Mouse (Mus musculus) hindbrain, embryonic 11.5 days (tissue): ENCODE results near the gene Rasl2-9. TPM values are rescaled to one million over a fixed set of nuclear protein-coding genes. Genes with fewer than 3 reads are reported as not detected.

Experiments
- ATAC-seq: fragments of 200-750 bp; cut with Nextera tagmentation; 2 replicates; pipeline ENCODE4 v1.8.0; 2017; ENCODE audit warnings: mild to moderate bottlenecking, moderate TSS enrichment, moderate library complexity; ENCODE audit not compliant: low FRiP score
- DNase-seq: peaks from one replicate; pipeline ENCODE4 v3.0.0-alpha.2; 2015; ENCODE audit warnings: low spot score
- H3K27ac ChIP-seq: fragments of 300-500 bp; sonication (generic); 2 replicates; pipeline ENCODE4 v1.5.1; 2014; ENCODE audit warnings: mild to moderate bottlenecking, low read depth, low read length
- H3K27me3 ChIP-seq: fragments of 300-500 bp; sonication (generic); 2 replicates; pipeline ENCODE4 v1.6.1; 2014; ENCODE audit warnings: mild to moderate bottlenecking, low read length, moderate library complexity, mixed read lengths; ENCODE audit not compliant: control insufficient read depth, insufficient read depth
- H3K36me3 ChIP-seq: fragments of 300-500 bp; sonication (generic); 2 replicates; pipeline ENCODE4 v1.6.1; 2014; ENCODE audit warnings: mild to moderate bottlenecking, low read length, moderate library complexity, mixed read lengths; ENCODE audit not compliant: control insufficient read depth, insufficient read depth
- H3K4me1 ChIP-seq: fragments of 300-500 bp; sonication (generic); replicated peaks from 2 replicates; pipeline ENCODE4 v1.6.1; 2014; ENCODE audit warnings: low read length, mixed read lengths; ENCODE audit not compliant: control insufficient read depth, insufficient read depth
- H3K4me2 ChIP-seq: fragments of 300-500 bp; sonication (generic); replicated peaks from 2 replicates; pipeline ENCODE4 v1.6.1; 2014; ENCODE audit warnings: mild to moderate bottlenecking, low read depth, low read length
- H3K4me3 ChIP-seq: fragments of 300-500 bp; sonication (generic); 2 replicates; pipeline ENCODE4 v1.5.1; 2014; ENCODE audit warnings: low read depth, low read length
- H3K9ac ChIP-seq: fragments of 300-500 bp; sonication (generic); 2 replicates; pipeline ENCODE4 v1.6.1; 2014; ENCODE audit warnings: low read depth, low read length
- H3K9me3 ChIP-seq: fragments of 300-500 bp; sonication (generic); 2 replicates; pipeline ENCODE4 v1.6.1; 2016; ENCODE audit warnings: low read length; ENCODE audit not compliant: control insufficient read depth
- WGBS: fragments of 180-500 bp; shearing (Covaris S2); extraction: QIAGEN DNeasy Blood & Tissue Kit; methylation state at CpG from one replicate; pipeline ENCODE4 v1.1.7; 2014; 5-methylcytosine and 5-hydroxymethylcytosine counted together
- polyA plus RNA-seq: library from polyadenylated mRNA; unstranded; fragments of >200 nt; fragmentation: Nextera tagmentation; extraction: Ambion mirVana; gene quantifications from 2 replicates; pipeline ENCODE4 v1.2.1, GENCODE M21; 2014

Gene Rasl2-9
- polyA plus RNA-seq, 1 experiment from 2014 or later: 0.31 TPM

DNA sequence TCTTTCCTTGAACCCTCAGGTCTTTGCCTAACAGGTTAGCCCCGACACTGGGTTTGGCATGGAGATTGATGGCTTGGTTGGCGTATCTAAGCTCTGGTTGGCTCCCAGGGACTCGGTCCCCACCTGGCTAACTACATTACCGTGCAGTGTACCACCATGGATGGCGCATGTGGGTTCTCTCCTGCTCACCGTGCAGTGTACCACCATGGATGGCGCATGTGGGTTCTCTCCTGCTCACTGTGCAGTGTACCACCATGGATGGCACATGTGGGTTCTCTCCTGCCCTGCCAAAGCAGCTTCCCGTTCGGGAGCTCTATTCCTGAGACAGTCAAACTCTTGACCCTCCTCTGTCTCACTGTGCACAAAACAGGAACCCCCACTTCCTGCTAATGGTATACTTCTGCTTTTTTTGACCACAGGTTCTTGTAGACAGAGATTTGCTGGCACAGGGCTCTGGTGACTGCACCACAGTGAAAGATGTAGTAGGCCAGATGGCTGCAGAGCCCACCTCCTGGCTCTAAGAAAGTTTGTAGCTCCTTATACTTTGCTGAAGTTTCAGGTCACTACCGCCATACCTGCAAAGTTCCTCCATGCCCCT lies 24.6 kb downstream of the Rasl2-9 start:
- H3K36me3 ChIP-seq: peaks cover 11% of the 10 kb centered on the region; the same call in 1 of the 2 replicates
- H3K4me3 ChIP-seq: no peak overlapping the region
- 90% methylated on average over 10 of the region's 10 CpGs for WGBS
- H3K27me3 ChIP-seq: no peaks in the 10 kb centered on the region
- H3K4me1 ChIP-seq: no peaks in the 10 kb centered on the region
- no peak for ATAC-seq
- H3K9ac ChIP-seq: no peak overlapping the region
- H3K4me2 ChIP-seq: no peak overlapping the region
- H3K27ac ChIP-seq: no peak overlapping the region
- H3K9me3 ChIP-seq: no peaks in the 10 kb centered on the region
- DNase-seq: no peak

- Histone ChIP-seq H3K9me3 (no peaks in the 10 kb centered on the region), H3K4me1 (no peaks in the 10 kb centered on the region), H3K27ac (no peak overlapping the region), H3K9ac (no peak overlapping the region), H3K4me3 (no peak overlapping the region), H3K36me3 (peaks cover 22% of the 10 kb centered on the region), H3K27me3 (no peaks in the 10 kb centered on the region), H3K4me2 (no peak overlapping the region)
- DNase-seq (no peak), ATAC-seq (no peak)
- 89% methylated on average over 3 of the region's 3 CpGs for WGBS
These were observed 26.0 kb downstream of the Rasl2-9 start for GRCm38 (mm10) chr7:5099796-5100195.

GRCm38 (mm10) chr7:5098769-5099168 lies 27.0 kb downstream of the Rasl2-9 start:
- ATAC-seq: no peak
- Histone ChIP-seq H3K9ac (no peak overlapping the region), H3K4me2 (no peak overlapping the region), H3K36me3 (peaks cover 22% of the 10 kb centered on the region), H3K27me3 (no peaks in the 10 kb centered on the region), H3K4me3 (no peak overlapping the region), H3K4me1 (no peaks in the 10 kb centered on the region), H3K9me3 (no peaks in the 10 kb centered on the region), H3K27ac (no peak overlapping the region)
- DNase-seq: no peak
- 93% methylated on average over 5 of the region's 5 CpGs for WGBS

GRCm38 (mm10) chr7:5092831-5093510 lies 32.8 kb downstream of the Rasl2-9 start:
- H3K36me3 ChIP-seq: peaks cover 22% of the 10 kb centered on the region
- H3K27ac ChIP-seq: no peak overlapping the region

GRCm38 (mm10) chr7:5092381-5092780 lies 33.4 kb downstream of the Rasl2-9 start:
- H3K4me2 ChIP-seq: no peak overlapping the region
- H3K27me3 ChIP-seq: no peaks in the 10 kb centered on the region
- ATAC-seq (no peak), DNase-seq (no peak)
- H3K4me1 ChIP-seq: no peaks in the 10 kb centered on the region
- 82% methylated on average over 6 of the region's 6 CpGs for WGBS
- peaks cover 16% of the 10 kb centered on the region; the same call in 1 of the 2 replicates for H3K36me3 ChIP-seq
- H3K27ac ChIP-seq: no peak overlapping the region
- H3K9ac ChIP-seq: no peak overlapping the region
- no peak overlapping the region for H3K4me3 ChIP-seq
- no peaks in the 10 kb centered on the region for H3K9me3 ChIP-seq

More at GRCm38 (mm10) chr7:5092831-5093510, 32.8 kb downstream of the Rasl2-9 start:
- WGBS: 87% methylated on average over 20 of the region's 21 CpGs
- Histone ChIP-seq H3K4me2 (no peak overlapping the region), H3K4me3 (no peak overlapping the region), H3K4me1 (no peaks in the 10 kb centered on the region), H3K9me3 (no peaks in the 10 kb centered on the region), H3K27me3 (no peaks in the 10 kb centered on the region), H3K9ac (no peak overlapping the region)
- DNase-seq: no peak
- ATAC-seq: no peak

DNA sequence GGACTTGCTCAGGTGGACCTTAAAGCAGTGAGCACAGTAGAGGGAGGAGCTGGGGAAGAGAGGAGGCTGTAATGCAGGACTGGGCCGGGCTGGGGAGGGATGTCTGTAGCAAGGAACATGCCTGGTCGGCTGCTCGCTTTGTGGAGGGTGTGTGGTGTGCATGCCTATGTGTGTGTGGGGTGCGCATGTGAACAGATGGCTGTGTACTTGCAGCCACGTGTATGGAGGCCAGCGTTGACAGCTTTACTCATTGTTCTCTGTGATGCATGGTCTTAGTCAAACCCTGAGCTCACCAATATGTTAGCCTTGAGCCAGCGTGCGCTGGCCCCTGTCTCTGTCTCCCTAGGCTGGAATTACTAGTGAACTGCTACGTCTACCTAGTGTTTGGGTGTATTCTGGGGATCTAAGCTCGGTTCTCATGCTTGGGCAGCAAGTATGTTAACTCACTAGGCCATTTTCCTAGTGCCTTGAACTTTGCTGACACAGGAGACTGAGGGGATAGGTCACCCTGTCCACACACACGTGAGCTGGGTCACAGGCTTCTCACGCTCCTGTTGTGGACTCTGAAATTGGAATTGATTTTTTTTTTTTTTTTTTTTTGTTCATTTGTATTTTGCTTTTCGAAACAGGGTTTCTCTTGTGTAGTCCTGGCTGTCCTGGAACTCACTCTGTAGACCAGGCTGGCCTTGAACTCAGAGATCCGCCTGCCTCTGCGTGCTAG lies 34.6 kb downstream of the Rasl2-9 start:
- no peak overlapping the region for H3K9ac ChIP-seq

DNA sequence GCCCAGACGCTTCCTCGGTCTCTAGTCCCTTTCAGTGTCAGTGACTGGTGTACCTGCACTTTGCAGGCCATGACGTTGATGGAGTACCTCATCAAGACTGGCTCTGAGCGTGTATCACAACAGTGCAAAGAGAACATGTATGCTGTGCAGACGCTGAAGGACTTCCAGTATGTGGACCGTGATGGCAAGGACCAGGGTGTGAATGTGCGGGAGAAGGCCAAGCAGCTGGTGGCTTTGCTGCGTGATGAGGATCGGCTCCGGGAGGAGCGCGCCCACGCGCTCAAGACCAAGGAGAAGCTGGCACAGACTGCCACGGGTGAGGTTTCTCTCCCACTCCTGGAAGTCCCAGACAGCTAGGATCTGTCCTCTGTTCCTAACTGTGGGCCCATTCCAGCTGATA lies 35.9 kb downstream of the Rasl2-9 start:
- Histone ChIP-seq H3K27me3 (no peaks in the 10 kb centered on the region), H3K9me3 (no peaks in the 10 kb centered on the region), H3K36me3 (peaks cover under 1% of the 10 kb centered on the region; the same call in 1 of the 2 replicates), H3K4me3 (no peak overlapping the region), H3K4me1 (no peaks in the 10 kb centered on the region), H3K9ac (no peak overlapping the region), H3K4me2 (no peak overlapping the region), H3K27ac (no peak overlapping the region)
- ATAC-seq (no peak), DNase-seq (no peak)
- 88% methylated on average over 15 of the region's 15 CpGs for WGBS

More for the DNA sequence above, 34.6 kb downstream of the Rasl2-9 start:
- H3K9me3 ChIP-seq: no peaks in the 10 kb centered on the region
- H3K4me1 ChIP-seq: no peaks in the 10 kb centered on the region
- no peak overlapping the region for H3K4me3 ChIP-seq
- peaks cover 11% of the 10 kb centered on the region; the same call in 1 of the 2 replicates for H3K36me3 ChIP-seq
- WGBS: 92% methylated on average over 15 of the region's 15 CpGs
- H3K4me2 ChIP-seq: no peak overlapping the region
- no peak overlapping the region for H3K27ac ChIP-seq
- H3K27me3 ChIP-seq: no peaks in the 10 kb centered on the region
- ATAC-seq (no peak), DNase-seq (no peak)

- Histone ChIP-seq H3K9ac (no peak overlapping the region), H3K4me2 (no peak overlapping the region), H3K4me1 (no peaks in the 10 kb centered on the region), H3K27ac (no peak overlapping the region), H3K36me3 (no peaks in the 10 kb centered on the region), H3K9me3 (no peaks in the 10 kb centered on the region), H3K4me3 (no peak overlapping the region), H3K27me3 (no peaks in the 10 kb centered on the region)
- DNase-seq (no peak), ATAC-seq (no peak)
- WGBS: 93% methylated on average over 4 of the region's 4 CpGs
These were observed 37.9 kb downstream of the Rasl2-9 start for GRCm38 (mm10) chr7:5087886-5088285.
